Mouse (Mus musculus) neutrophil, adult 59 days (primary cell): ENCODE results near the gene Utp14a. TPM values are rescaled to one million over a fixed set of nuclear protein-coding genes. Genes with fewer than 3 reads are reported as not detected.

Experiments
- total RNA-seq, 2 experiments: library from RNA; stranded (reverse); gene quantifications; 1 replicate in 1 of 2; 2 replicates in 1 of 2; pipeline ENCODE4 v1.2.4; 2023

Utp14a gene
- total RNA-seq = 10 to 100 TPM; 20.7 to 26.1 TPM

DNA sequence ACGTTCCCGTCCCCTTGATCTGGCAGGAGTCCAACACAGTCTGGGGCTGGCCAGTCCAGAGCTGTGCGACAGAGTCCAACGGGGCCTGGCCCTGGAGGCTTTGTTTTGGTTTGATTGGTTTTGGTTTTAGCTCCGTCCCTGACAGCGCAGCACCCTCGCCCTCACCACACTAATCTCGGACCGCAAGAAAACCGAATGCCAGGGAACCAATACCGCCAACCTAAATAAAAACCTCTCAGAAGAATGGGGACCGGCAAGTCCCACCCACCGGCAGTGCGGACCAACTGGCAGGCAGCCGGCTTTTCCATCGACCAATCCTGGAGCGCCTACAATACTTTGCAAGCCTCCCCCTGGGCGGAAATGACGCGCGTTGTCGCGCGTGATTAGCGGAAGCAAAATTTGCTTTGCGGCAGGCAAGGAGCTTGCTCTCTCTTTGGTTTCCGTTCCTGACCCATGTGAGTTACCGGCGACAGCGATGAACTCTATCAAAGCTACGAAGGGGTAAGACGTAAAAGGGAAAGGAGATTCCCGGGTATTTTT lies at the start of gene Utp14a:
Gene Utp14a, plus strand, starts transcription at position 395 of the 540 bp plus-strand sequence.

DNA sequence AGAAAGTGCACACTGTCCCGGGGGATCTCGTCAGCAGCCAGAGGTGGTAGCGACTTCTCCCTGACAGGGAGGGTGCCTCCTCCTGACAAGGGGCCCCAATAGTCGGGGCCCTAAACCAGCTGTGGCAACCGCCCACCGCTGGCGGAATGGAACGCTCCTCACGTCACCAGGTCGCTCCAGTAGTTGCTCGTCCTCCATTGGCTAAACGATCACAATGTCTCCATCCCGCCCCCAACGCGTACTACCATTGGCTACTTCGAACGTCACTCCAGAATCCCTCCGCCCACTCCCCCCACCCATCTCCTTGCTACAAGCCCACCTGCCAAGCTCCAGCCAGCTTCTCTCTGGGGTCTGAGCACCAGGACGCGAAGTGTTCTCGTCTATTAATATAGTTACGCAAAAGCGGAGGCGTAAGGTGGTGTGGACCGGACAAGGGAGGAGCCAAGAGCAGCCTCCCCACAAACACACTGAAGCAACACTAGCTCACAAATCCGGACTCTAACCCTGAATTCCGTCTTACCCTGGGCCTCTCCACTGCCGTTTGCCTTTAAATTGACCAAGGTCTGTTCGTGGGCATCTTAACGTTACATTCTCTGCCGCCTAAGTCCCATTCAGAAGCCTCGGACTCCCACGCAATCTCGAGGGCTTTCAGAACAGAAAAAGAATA lies 48.0 kb upstream of the Utp14a start, which contains the start of gene Zdhhc9:
Gene Zdhhc9, minus strand, starts transcription at position 360 of the 667 bp plus-strand sequence.

Other genes starting within 250 kb of the Utp14a start
- gene Apln, start 222.0 kb upstream of the Utp14a start, total RNA-seq = 1 to 10 TPM in 1 of 2 experiments, under 1 TPM in 1; 0.49 to 1.1 TPM
- not detected for gene Xpnpep2, start 148.1 kb upstream of the Utp14a start, total RNA-seq
- gene Sash3, start 110.4 kb upstream of the Utp14a start, total RNA-seq = 100 to 1,000 TPM; 114 to 115 TPM
- 10 to 100 TPM; 39.6 to 46.9 TPM for gene Zdhhc9, start 48.0 kb upstream of the Utp14a start, total RNA-seq
- gene Bcorl1, start 84.5 kb downstream of the Utp14a start, total RNA-seq = 10 to 100 TPM; 20.6 to 23.9 TPM
- 10 to 100 TPM; 87.0 to 95.8 TPM for gene Elf4, start 206.3 kb downstream of the Utp14a start, total RNA-seq